Mouse (Mus musculus): ENCODE measurements around the gene Syvn1. TPM values are rescaled to one million over a fixed set of nuclear protein-coding genes. Genes with fewer than 3 reads are reported as not detected.
A peak's percentile ranks its signal among the peaks of the same experiment; 100 is the strongest.

Gene Syvn1
- total and polyA plus RNA-seq, 3 experiments = 16.5 to 106 (median 26.8) TPM

- Histone ChIP-seq H3K36me3 (replicated peaks in 1 of 2; ENCODE audit: control insufficient read depth in 1 of 2, insufficient read depth in 1 of 2, low read length in 1 of 2) (peaks cover 29 to 51% of the 10 kb centered on the region in 2 experiments), H3K4me2 (ENCODE audit: insufficient read depth, low read depth, poor library complexity, severe bottlenecking) (no peak within 1 kb of the TSS)
- in situ Hi-C loops (cut with MboI; ENCODE audit: low pct_ligation_motif_present, low pct_unique_long_range_greater_than_20kb, low sequenced_read_pairs) = no loop called here
These were observed 33.7 kb downstream of the Syvn1 start, which contains the start of gene Tmem262 for GRCm38 (mm10) chr19:6079983-6080480. Gene Tmem262 (plus strand): TSS chr19:6080033.

GRCm38 (mm10) chr19:6082156-6082555 lies 35.8 kb downstream of the Syvn1 start, which contains the start of gene Gm28374:
Gene Gm28374 (minus strand): TSS chr19:6082256.
- Histone ChIP-seq H3K9ac (ENCODE audit: insufficient read depth, low read depth) (no peak within 1 kb of the TSS), H3K79me2 (replicated peaks; ENCODE audit: control insufficient read depth, extremely low read depth, insufficient read depth, poor library complexity, severe bottlenecking) (peaks cover 28% of the 10 kb centered on the region), H3K9me3 (replicated peaks; ENCODE audit: low read length) (no peaks in the 10 kb centered on the region), H3K27ac (ENCODE audit: insufficient read depth, low read depth) (no peak within 1 kb of the TSS), H3K4me3 (replicated peaks in 1 of 3; ENCODE audit: low read depth in 2 of 3, low read length in 2 of 3, poor library complexity in 1 of 3) (no peak within 1 kb of the TSS), H3K4me1 (ENCODE audit: control insufficient read depth in 1 of 2, insufficient read depth in 2 of 2) (peaks cover 4 to 32% of the 10 kb centered on the region in 2 experiments), H3K4me2 (ENCODE audit: insufficient read depth, low read depth, poor library complexity, severe bottlenecking) (no peak within 1 kb of the TSS), H3K36me3 (replicated peaks in 1 of 2; ENCODE audit: control insufficient read depth in 1 of 2, insufficient read depth in 1 of 2, low read length in 1 of 2) (peaks cover 36 to 55% of the 10 kb centered on the region in 2 experiments), H3K27me3 (replicated peaks) (no peaks in the 10 kb centered on the region)
- dilution Hi-C loops (cut with MboI; ENCODE audit: extremely low pct_ligation_motif_present, extremely low pct_unique_long_range_greater_than_20kb, low sequenced_read_pairs) = no loop called here
- in situ Hi-C loops (cut with MboI; ENCODE audit: low pct_ligation_motif_present, low pct_unique_long_range_greater_than_20kb, low sequenced_read_pairs) = no loop called here
- DNase-seq (ENCODE audit: extremely low read depth) = no peak
- no peak for TF ChIP-seq ZC3H11A (IDR thresholded peaks at IDR 0.05; ENCODE audit: low read depth, low read length)

More at GRCm38 (mm10) chr19:6079983-6080480, 33.7 kb downstream of the Syvn1 start, which contains the start of gene Tmem262:
- dilution Hi-C loops (cut with MboI; ENCODE audit: extremely low pct_ligation_motif_present, extremely low pct_unique_long_range_greater_than_20kb, low sequenced_read_pairs) = no loop called here
- H3K27me3 ChIP-seq (replicated peaks) = no peaks in the 10 kb centered on the region
- H3K27ac ChIP-seq (ENCODE audit: insufficient read depth, low read depth) = no peak within 1 kb of the TSS
- H3K4me1 ChIP-seq (ENCODE audit: control insufficient read depth in 1 of 2, insufficient read depth in 2 of 2) = peaks cover 7 to 32% of the 10 kb centered on the region in 2 experiments
- TF ChIP-seq POLR2A (IDR thresholded peaks at IDR 0.05; ENCODE audit: low read depth, low read length) (0 out of 2 replicates have a peak, but pooled peaks have one; percentile 14), SIN3A (IDR thresholded peaks at IDR 0.05; ENCODE audit: low read length) (no peak)
- H3K9ac ChIP-seq (ENCODE audit: insufficient read depth, low read depth) = no peak within 1 kb of the TSS
- no peak within 1 kb of the TSS for H3K4me3 ChIP-seq (replicated peaks in 1 of 3; ENCODE audit: low read depth in 2 of 3, low read length in 2 of 3, poor library complexity in 1 of 3)
- peaks cover 28% of the 10 kb centered on the region for H3K79me2 ChIP-seq (replicated peaks; ENCODE audit: control insufficient read depth, extremely low read depth, insufficient read depth, poor library complexity, severe bottlenecking)
- no peaks in the 10 kb centered on the region for H3K9me3 ChIP-seq (replicated peaks; ENCODE audit: low read length)
- DNase-seq (ENCODE audit: extremely low read depth) = no peak

GRCm38 (mm10) chr19:6084478-6085248 lies 38.3 kb downstream of the Syvn1 start, which contains the start of the genes Zfpl1 and Cdca5:
Gene Zfpl1 (minus strand): TSS chr19:6084956.
Gene Cdca5 (plus strand): TSS chr19:6084983.
- Histone ChIP-seq H3K27me3 (replicated peaks) (no peaks in the 10 kb centered on the region), H3K4me1 (ENCODE audit: control insufficient read depth in 1 of 2, insufficient read depth in 2 of 2) (peaks cover 4 to 35% of the 10 kb centered on the region in 2 experiments), H3K36me3 (replicated peaks in 1 of 2; ENCODE audit: control insufficient read depth in 1 of 2, insufficient read depth in 1 of 2, low read length in 1 of 2) (peaks cover 58 to 75% of the 10 kb centered on the region in 2 experiments), H3K79me2 (replicated peaks; ENCODE audit: control insufficient read depth, extremely low read depth, insufficient read depth, poor library complexity, severe bottlenecking) (peaks cover 43% of the 10 kb centered on the region), H3K4me2 (ENCODE audit: insufficient read depth, low read depth, poor library complexity, severe bottlenecking) (peak within 1 kb of the TSS; percentile 89), H3K27ac (ENCODE audit: insufficient read depth, low read depth) (peak within 1 kb of the TSS; percentile 66; the same call in 1 of the 2 replicates), H3K9me3 (replicated peaks; ENCODE audit: low read length) (no peaks in the 10 kb centered on the region), H3K4me3 (replicated peaks in 1 of 3; ENCODE audit: low read depth in 2 of 3, low read length in 2 of 3, poor library complexity in 1 of 3) (peak within 1 kb of the TSS; percentile 90 to 98 (median 98)), H3K9ac (ENCODE audit: insufficient read depth, low read depth) (peak within 1 kb of the TSS; percentile 94)
- in situ Hi-C loops (cut with MboI; ENCODE audit: low pct_ligation_motif_present, low pct_unique_long_range_greater_than_20kb, low sequenced_read_pairs) (loop anchor here (5.0 kb wide), 1 partner anchor 38 kb away; no protein-coding TSS in a partner anchor), dilution Hi-C loops (cut with MboI; ENCODE audit: extremely low pct_ligation_motif_present, extremely low pct_unique_long_range_greater_than_20kb, low sequenced_read_pairs) (no loop called here)
- peak; percentile 98 for DNase-seq (ENCODE audit: extremely low read depth)
- TF ChIP-seq ZNF384 (IDR thresholded peaks at IDR 0.05; ENCODE audit: low read depth, low read length) (peak; percentile 68), USF1 (IDR thresholded peaks at IDR 0.05; ENCODE audit: low read depth, low read length) (no peak), HCFC1 (IDR thresholded peaks at IDR 0.05; ENCODE audit: low read depth, low read length) (peak; percentile 98), CHD2 (IDR thresholded peaks at IDR 0.05; ENCODE audit: low read length) (peak; percentile 68; the same call in 1 of the 2 replicates), TBP (conservative IDR thresholded peaks at IDR 0.05; ENCODE audit: low read depth, low read length) (peak; percentile 64; the same call in 1 of the 2 replicates), ELF1 (IDR thresholded peaks at IDR 0.05; ENCODE audit: low read depth, low read length) (peak; percentile 100), POLR2AphosphoS2 (IDR thresholded peaks at IDR 0.05; ENCODE audit: low read depth, low read length) (0 out of 2 replicates have a peak, but pooled peaks have one; percentile 69), SIN3A (IDR thresholded peaks at IDR 0.05; ENCODE audit: low read length) (peak; percentile 100), MAX (IDR thresholded peaks at IDR 0.05; ENCODE audit: low read length) (peak; percentile 79), EP300 (IDR thresholded peaks at IDR 0.05; ENCODE audit: low read length) (no peak), ETS1 (conservative IDR thresholded peaks at IDR 0.05; ENCODE audit: low read depth, low read length) (peak; percentile 61), GABPA (IDR thresholded peaks at IDR 0.05; ENCODE audit: insufficient replicate concordance, low read depth, low read length) (peak; percentile 94), MEF2A (IDR thresholded peaks at IDR 0.05; ENCODE audit: borderline replicate concordance, low read depth, low read length) (peak; percentile 78; the same call in 1 of the 2 replicates), JUN (IDR thresholded peaks at IDR 0.05; ENCODE audit: insufficient read depth, low read depth, low read length) (no peak), MAZ (IDR thresholded peaks at IDR 0.05; ENCODE audit: low read depth, low read length) (peak; percentile 43; the same call in 1 of the 2 replicates), TCF12 (IDR thresholded peaks at IDR 0.05; ENCODE audit: low read depth, low read length) (peak; percentile 75), NELFE (IDR thresholded peaks at IDR 0.05; ENCODE audit: low read depth, low read length) (peak; percentile 84), JUND (conservative IDR thresholded peaks at IDR 0.05; ENCODE audit: low read depth, low read length) (no peak), MYC (IDR thresholded peaks at IDR 0.05; ENCODE audit: low read depth, low read length) (peak; percentile 80; the same call in 1 of the 2 replicates), SMC3 (IDR thresholded peaks at IDR 0.05; ENCODE audit: low read depth, low read length) (no peak), USF2 (conservative IDR thresholded peaks at IDR 0.05; ENCODE audit: low read depth, low read length) (no peak)
